Mouse (Mus musculus) large intestine, adult 2 months (tissue): ENCODE measurements around the gene Rpl38. TPM values are rescaled to one million over a fixed set of nuclear protein-coding genes. Genes with fewer than 3 reads are reported as not detected.

ENCODE experiments used
- DNase-seq: peaks from one replicate; pipeline ENCODE4 v3.0.0-alpha.2; 2012; ENCODE audit warnings: low read depth, low spot score
- WGBS: fragments of 180-500 bp; shearing (Covaris S2); methylation state at CpG from one replicate; pipeline ENCODE4 v1.1.7; 2018; 5-methylcytosine and 5-hydroxymethylcytosine counted together
- polyA plus RNA-seq: library from polyadenylated mRNA; depleted of rRNA; stranded (reverse); fragments of >200 nt; gene quantifications from 2 replicates; pipeline ENCODE4 v1.2.3, GENCODE M21; 2012; rRNA removed

The Rpl38 gene
- polyA plus RNA-seq, 1 experiment = 525 TPM

GRCm38 (mm10) chr11:114693456-114693855, 25.1 kb downstream of the Rpl38 start:
- no peak for DNase-seq
- WGBS = 82% methylated on average over 6 of the region's 6 CpGs

- DNase-seq = no peak
- WGBS = 69% methylated on average over 2 of the region's 2 CpGs
These were observed 26.1 kb downstream of the Rpl38 start for GRCm38 (mm10) chr11:114694451-114694850.

- WGBS = 86% methylated on average over 7 of the region's 7 CpGs
- DNase-seq = no peak
These were observed 30.2 kb downstream of the Rpl38 start for GRCm38 (mm10) chr11:114698496-114698895.

- 74% methylated on average over 12 of the region's 12 CpGs for WGBS
- no peak for DNase-seq
These were observed 31.2 kb downstream of the Rpl38 start for GRCm38 (mm10) chr11:114699511-114699910.

GRCm38 (mm10) chr11:114702311-114702995, 34.1 kb downstream of the Rpl38 start:
- WGBS = 82% methylated on average over 15 of the region's 15 CpGs
- DNase-seq = no peak

GRCm38 (mm10) chr11:114702996-114703361, 34.7 kb downstream of the Rpl38 start:
- DNase-seq = no peak
- 84% methylated on average over 6 of the region's 6 CpGs for WGBS

GRCm38 (mm10) chr11:114704071-114704913, 36.0 kb downstream of the Rpl38 start:
- no peak for DNase-seq
- WGBS = 77% methylated on average over 22 of the region's 22 CpGs

- DNase-seq = no peak
- WGBS = 61% methylated on average over 5 of the region's 5 CpGs
These were observed 38.0 kb downstream of the Rpl38 start for GRCm38 (mm10) chr11:114706358-114706757.

- no peak for DNase-seq
- 79% methylated on average over 3 of the region's 3 CpGs for WGBS
These were observed 43.1 kb downstream of the Rpl38 start for GRCm38 (mm10) chr11:114711393-114711792.

- WGBS = 81% methylated on average over 12 of the region's 12 CpGs
- no peak for DNase-seq
These were observed 43.5 kb downstream of the Rpl38 start for GRCm38 (mm10) chr11:114711861-114712260.

- DNase-seq = no peak
- WGBS = 86% methylated on average over 6 of the region's 6 CpGs
These were observed 46.2 kb downstream of the Rpl38 start for GRCm38 (mm10) chr11:114714526-114714925.

- no peak for DNase-seq
- WGBS = 70% methylated on average over 7 of the region's 7 CpGs
These were observed 47.2 kb downstream of the Rpl38 start for GRCm38 (mm10) chr11:114715531-114715930.

GRCm38 (mm10) chr11:114720535-114720934, 52.2 kb downstream of the Rpl38 start:
- WGBS = 88% methylated on average over 10 of the region's 10 CpGs

More at GRCm38 (mm10) chr11:114720535-114720934, 52.2 kb downstream of the Rpl38 start:
- DNase-seq = no peak

Other genes starting within 250 kb of the Rpl38 start
- 46.5 and 81.8 TPM in 2 replicates for gene Ttyh2, start 6.9 kb downstream of the Rpl38 start, polyA plus RNA-seq
- gene Dnaic2, start 58.9 kb downstream of the Rpl38 start, polyA plus RNA-seq = 0.51 and 0.93 TPM in 2 replicates
- 0.76 and 1.0 TPM in 2 replicates for gene Kif19a, start 96.9 kb downstream of the Rpl38 start, polyA plus RNA-seq
- gene Btbd17, start 127.4 kb downstream of the Rpl38 start, polyA plus RNA-seq = 0.30 and 0.40 TPM in 2 replicates
- not detected in 2 replicates for gene Gpr142, start 130.4 kb downstream of the Rpl38 start, polyA plus RNA-seq
- gene Gprc5c, start 182.6 kb downstream of the Rpl38 start, polyA plus RNA-seq = 2.0 and 3.9 TPM in 2 replicates
- gene Cd300a, start 221.5 kb downstream of the Rpl38 start, polyA plus RNA-seq = 1.3 and 2.2 TPM in 2 replicates